In genomic region chr11:100426820-100427219, GRCm38 (mm10) we compare ENCODE assay signal across 23 mouse cellular contexts. TPM values are rescaled to one million over a fixed set of nuclear protein-coding genes. Genes with fewer than 3 reads are reported as not detected.
"Had no signal": no experiment of that assay in that cellular context is flagged by ENCODE, and none has a peak within 500 bp of the region (broad histone marks: within the 10 kb centered on the region; RNA-seq: fewer than 3 reads in every experiment).

No protein-coding gene starts in this region.

- H3K9me3 ChIP-seq: kidney, embryonic 15.5 days; limb, embryonic 12.5 days; limb, embryonic 15.5 days; midbrain, embryonic 12.5 days; midbrain, embryonic 15.5 days; neural tube, embryonic 12.5 days; neural tube, embryonic 15.5 days had no signal

- H3K9ac ChIP-seq: kidney, embryonic 15.5 days; limb, embryonic 12.5 days; limb, embryonic 15.5 days; liver, embryonic 14.5 days; liver, postnatal 0 days; lung, embryonic 14.5 days; midbrain, embryonic 15.5 days; neural tube, embryonic 12.5 days; neural tube, embryonic 15.5 days had no signal

- H3K4me3 ChIP-seq: kidney, embryonic 15.5 days; limb, embryonic 12.5 days; limb, embryonic 15.5 days; midbrain, embryonic 12.5 days; midbrain, embryonic 15.5 days; neural tube, embryonic 12.5 days; neural tube, embryonic 15.5 days had no signal

- H3K4me1 ChIP-seq: limb, embryonic 12.5 days; limb, embryonic 15.5 days; midbrain, embryonic 15.5 days; neural tube, embryonic 12.5 days had no signal

- DNase-seq: kidney, adult 11 months; kidney, adult 8-10 months; kidney, postnatal 10 days; kidney, postnatal 4 days; left cerebral cortex, postnatal 4 days; liver, postnatal 0 days; lung, embryonic 14.5 days; right cerebral cortex, adult 18-20 months; right cerebral cortex, postnatal 14 days; right cerebral cortex, postnatal 4 days; thymus, adult 18-20 months; thymus, postnatal 4 days had no signal

- ATAC-seq: liver, postnatal 0 days; lung, postnatal 0 days; midbrain, embryonic 15.5 days had no signal

- H3K4me2 ChIP-seq: kidney, embryonic 15.5 days; limb, embryonic 12.5 days; limb, embryonic 15.5 days; liver, embryonic 11.5 days; lung, embryonic 14.5 days; midbrain, embryonic 12.5 days; midbrain, embryonic 15.5 days; neural tube, embryonic 12.5 days; neural tube, embryonic 15.5 days had no signal

- H3K27ac ChIP-seq: kidney, embryonic 15.5 days; limb, embryonic 12.5 days; limb, embryonic 15.5 days; liver, embryonic 14.5 days; macrophage; midbrain, embryonic 12.5 days; midbrain, embryonic 15.5 days; neural tube, embryonic 12.5 days; neural tube, embryonic 15.5 days had no signal

- H3K27me3 ChIP-seq: kidney, embryonic 15.5 days; limb, embryonic 12.5 days; limb, embryonic 15.5 days; midbrain, embryonic 12.5 days; midbrain, embryonic 15.5 days; neural tube, embryonic 12.5 days; neural tube, embryonic 15.5 days had no signal

RNA-seq across cellular contexts. Expression of gene Fkbp10, which starts 11.3 kb away (rescaled TPM):
- polyA plus RNA-seq: macrophage had no signal
